Mouse (Mus musculus) forebrain, embryonic 14.5 days (tissue): Measurements from ENCODE around the gene Gtpbp6. TPM values are rescaled to one million over a fixed set of nuclear protein-coding genes. Genes with fewer than 3 reads are reported as not detected.
"Not testable (repeated sequence)": the region's sequence is repeated elsewhere in the genome, so short reads cannot be mapped to it uniquely, and the experiment has no call there.

Experiments
- ATAC-seq: fragments of 200-750 bp; cut with Nextera tagmentation; 2 replicates; pipeline ENCODE4 v1.8.0; 2017; ENCODE audit warnings: mild to moderate bottlenecking, moderate library complexity
- DNase-seq: peaks from one replicate; pipeline ENCODE4 v3.0.0-alpha.2; 2015; ENCODE audit warnings: low spot score
- H3K27ac ChIP-seq: fragments of 300-500 bp; sonication (generic); 2 replicates; pipeline ENCODE4 v1.5.1; 2014; ENCODE audit warnings: low read depth, mild to moderate bottlenecking, control low read depth, low read length, moderate library complexity
- H3K27me3 ChIP-seq: fragments of 300-500 bp; sonication (generic); replicated peaks from 2 replicates; pipeline ENCODE4 v1.6.1; 2014; ENCODE audit warnings: low read length, control low read depth, mixed read lengths; ENCODE audit not compliant: control insufficient read depth, insufficient read depth
- H3K36me3 ChIP-seq: fragments of 300-500 bp; sonication (generic); 2 replicates; pipeline ENCODE4 v1.6.1; 2014; ENCODE audit warnings: low read length, control low read depth; ENCODE audit not compliant: control insufficient read depth, insufficient read depth
- H3K4me1 ChIP-seq: fragments of 300-500 bp; sonication (generic); 2 replicates; pipeline ENCODE4 v1.6.1; 2014; ENCODE audit warnings: antibody characterized with exemption, low read length, control low read depth; ENCODE audit not compliant: control insufficient read depth, insufficient read depth
- H3K4me2 ChIP-seq: fragments of 300-500 bp; sonication (generic); 2 replicates; pipeline ENCODE4 v1.6.1; 2014; ENCODE audit warnings: mild to moderate bottlenecking, control low read depth, low read length
- H3K4me3 ChIP-seq: fragments of 300-500 bp; sonication (generic); 2 replicates; pipeline ENCODE4 v1.5.1; 2014; ENCODE audit warnings: low read depth, low read length, control low read depth
- H3K9ac ChIP-seq: fragments of 300-500 bp; sonication (generic); 2 replicates; pipeline ENCODE4 v1.6.1; 2014; ENCODE audit warnings: mild to moderate bottlenecking, low read length, control low read depth, moderate library complexity
- H3K9me3 ChIP-seq: fragments of 300-500 bp; sonication (generic); replicated peaks from 2 replicates; pipeline ENCODE4 v1.6.1; 2016; ENCODE audit warnings: low read length, control low read depth, mixed read lengths; ENCODE audit not compliant: control insufficient read depth
- WGBS: fragments of 180-500 bp; shearing (Covaris S2); extraction: QIAGEN DNeasy Blood & Tissue Kit; methylation state at CpG from one replicate; pipeline ENCODE4 v1.1.7; 2014; 5-methylcytosine and 5-hydroxymethylcytosine counted together
- polyA plus RNA-seq: library from polyadenylated mRNA; unstranded; fragments of >200 nt; fragmentation: Nextera tagmentation; extraction: Ambion mirVana; gene quantifications from 2 replicates; pipeline ENCODE4 v1.2.1, GENCODE M21; 2014

The Gtpbp6 gene
- polyA plus RNA-seq, 1 experiment from 2014 or later: 46.5 TPM

- Histone ChIP-seq H3K4me3 (no peak overlapping the region), H3K27me3 (no peaks in the 10 kb centered on the region), H3K9me3 (peaks cover 9% of the 10 kb centered on the region), H3K9ac (no peak overlapping the region), H3K4me2 (no peak overlapping the region), H3K4me1 (no peaks in the 10 kb centered on the region), H3K27ac (no peak overlapping the region), H3K36me3 (no peaks in the 10 kb centered on the region)
- 40% methylated on average over 14 of the region's 14 CpGs for WGBS
- no peak for ATAC-seq
- DNase-seq: no peak
Measured at GRCm38 (mm10) chr5:110086161-110086866, 21.7 kb downstream of the Gtpbp6 start.

- no peak for DNase-seq
- H3K4me2 ChIP-seq: no peak overlapping the region
- no peak overlapping the region for H3K9ac ChIP-seq
- no peak for ATAC-seq
- peaks cover 24% of the 10 kb centered on the region for H3K9me3 ChIP-seq
- H3K4me3 ChIP-seq: no peak overlapping the region
- no peaks in the 10 kb centered on the region for H3K4me1 ChIP-seq
- no peaks in the 10 kb centered on the region for H3K27me3 ChIP-seq
- H3K36me3 ChIP-seq: no peaks in the 10 kb centered on the region
- WGBS: 75% methylated on average over 4 of the region's 4 CpGs
- no peak overlapping the region for H3K27ac ChIP-seq
Measured at GRCm38 (mm10) chr5:110082961-110083360, 25.0 kb downstream of the Gtpbp6 start.

- WGBS: 69% methylated on average over 2 of the region's 2 CpGs
- H3K9ac ChIP-seq: not testable (repeated sequence)
Measured at GRCm38 (mm10) chr5:110072413-110072812, 35.6 kb downstream of the Gtpbp6 start, which contains the start of gene Gm17655. Gene Gm17655, minus strand, starts transcription at chr5:110072513.

GRCm38 (mm10) chr5:110057637-110058408 lies 50.2 kb downstream of the Gtpbp6 start:
- H3K9me3 ChIP-seq: no peaks in the 10 kb centered on the region
- H3K4me1 ChIP-seq: no peaks in the 10 kb centered on the region
- H3K4me3 ChIP-seq: peak overlapping the region; percentile 40
- peak overlapping the region; percentile 52; the same call in 1 of the 2 replicates for H3K9ac ChIP-seq
- WGBS: 4% methylated on average over 19 of the region's 19 CpGs
- DNase-seq (peak; percentile 86), ATAC-seq (peak; percentile 98)
- no peaks in the 10 kb centered on the region for H3K36me3 ChIP-seq
- H3K27me3 ChIP-seq: no peaks in the 10 kb centered on the region
- H3K27ac ChIP-seq: no peak overlapping the region
- H3K4me2 ChIP-seq: peak overlapping the region; percentile 46

More at GRCm38 (mm10) chr5:110072413-110072812, 35.6 kb downstream of the Gtpbp6 start, which contains the start of gene Gm17655:
- not testable (repeated sequence) for H3K36me3 ChIP-seq, H3K27ac ChIP-seq, H3K4me3 ChIP-seq, H3K4me1 ChIP-seq, ATAC-seq, H3K27me3 ChIP-seq, H3K4me2 ChIP-seq, DNase-seq
- H3K9me3 ChIP-seq: peaks cover 22% of the 10 kb centered on the region

Other genes with a start within 250 kb of the Gtpbp6 start
- gene Gm15446, start 184.8 kb downstream of the Gtpbp6 start, polyA plus RNA-seq: 0.33 and 0.43 TPM in 2 replicates
- gene Zfp932, start 111.7 kb downstream of the Gtpbp6 start, polyA plus RNA-seq: 23.5 and 24.4 TPM in 2 replicates
- 4.5 and 5.0 TPM in 2 replicates for gene Gm17655, start 35.7 kb downstream of the Gtpbp6 start, polyA plus RNA-seq
- gene Gm35315, start 13.8 kb downstream of the Gtpbp6 start, polyA plus RNA-seq: 0.51 and 0.57 TPM in 2 replicates
- gene Plcxd1, start 8.2 kb downstream of the Gtpbp6 start, polyA plus RNA-seq: 0.69 and 1.1 TPM in 2 replicates
- 15.1 and 16.9 TPM in 2 replicates for gene Zfp605, start 1.9 kb upstream of the Gtpbp6 start, polyA plus RNA-seq
- 82.1 and 82.9 TPM in 2 replicates for gene Chfr, start 27.6 kb upstream of the Gtpbp6 start, polyA plus RNA-seq
- gene Golga3, start 68.5 kb upstream of the Gtpbp6 start, polyA plus RNA-seq: 20.0 and 29.1 TPM in 2 replicates
- 21.9 and 32.5 TPM in 2 replicates for gene Ankle2, start 122.8 kb upstream of the Gtpbp6 start, polyA plus RNA-seq
- gene Pgam5, start 161.7 kb upstream of the Gtpbp6 start, polyA plus RNA-seq: 102 and 108 TPM in 2 replicates
- gene Pxmp2, start 178.0 kb upstream of the Gtpbp6 start, polyA plus RNA-seq: 6.1 and 8.3 TPM in 2 replicates
- gene Pole, start 178.1 kb upstream of the Gtpbp6 start, polyA plus RNA-seq: 12.2 and 15.1 TPM in 2 replicates
- gene P2rx2, start 235.0 kb upstream of the Gtpbp6 start, polyA plus RNA-seq: 5.9 and 6.4 TPM in 2 replicates
- gene Lrcol1, start 236.5 kb upstream of the Gtpbp6 start, polyA plus RNA-seq: not detected in 2 replicates